Mouse (Mus musculus): ENCODE data around the gene Lat. TPM values are rescaled to one million over a fixed set of nuclear protein-coding genes. Genes with fewer than 3 reads are reported as not detected.

The Lat gene
- polyA plus RNA-seq, 1 experiment from 2014 or later: 1.1 TPM

DNA sequence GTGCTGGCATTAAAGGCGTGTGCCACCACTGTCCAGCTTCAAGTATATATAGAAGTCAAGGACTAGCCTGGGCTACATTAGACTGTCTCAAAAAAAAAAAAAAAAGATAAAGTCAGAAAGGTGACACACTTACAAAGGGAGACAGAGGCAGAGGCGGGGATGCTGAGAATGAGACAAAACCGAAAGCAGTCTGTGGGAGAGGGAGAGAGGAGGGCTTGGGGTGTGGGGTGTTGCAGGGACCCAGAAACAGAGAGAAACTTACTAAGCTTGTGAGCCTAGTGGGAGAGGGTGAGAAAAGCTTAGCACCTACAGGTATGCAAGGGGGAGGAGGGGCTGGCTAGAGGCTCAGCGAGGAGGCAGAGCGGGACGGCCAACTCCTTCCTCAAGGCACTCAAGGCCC is 11.5 kb downstream of the Lat start:
- Histone ChIP-seq H3K36me3 (ENCODE audit: control insufficient read depth, insufficient read depth, low read length) (no peaks in the 10 kb centered on the region), H3K4me1 (replicated peaks; ENCODE audit: control insufficient read depth, insufficient read depth, low read length) (no peaks in the 10 kb centered on the region), H3K4me3 (ENCODE audit: low read depth, low read length) (no peak overlapping the region), H3K27me3 (replicated peaks; ENCODE audit: control insufficient read depth, insufficient read depth, low read length) (no peaks in the 10 kb centered on the region), H3K9me3 (ENCODE audit: control insufficient read depth, low read length) (no peaks in the 10 kb centered on the region), H3K27ac (ENCODE audit: low read depth) (no peak overlapping the region), H3K9ac (ENCODE audit: low read length) (no peak overlapping the region), H3K4me2 (ENCODE audit: low read length) (no peak overlapping the region)
- 80% methylated on average over 6 of the region's 6 CpGs for WGBS
- ATAC-seq (replicated peaks; ENCODE audit: low FRiP score, low TSS enrichment, low read depth) (no peak), DNase-seq (ENCODE audit: low spot score) (no peak)

- no peak for ATAC-seq (replicated peaks; ENCODE audit: low FRiP score, low TSS enrichment, low read depth)
- H3K4me1 ChIP-seq (replicated peaks; ENCODE audit: control insufficient read depth, insufficient read depth, low read length): no peaks in the 10 kb centered on the region
- 49% methylated on average over 7 of the region's 7 CpGs for WGBS
- no peaks in the 10 kb centered on the region for H3K9me3 ChIP-seq (ENCODE audit: control insufficient read depth, low read length)
- no peaks in the 10 kb centered on the region for H3K27me3 ChIP-seq (replicated peaks; ENCODE audit: control insufficient read depth, insufficient read depth, low read length)
- no peak overlapping the region for H3K9ac ChIP-seq (ENCODE audit: low read length)
- no peaks in the 10 kb centered on the region for H3K36me3 ChIP-seq (ENCODE audit: control insufficient read depth, insufficient read depth, low read length)
- DNase-seq (ENCODE audit: low spot score): no peak
- H3K4me3 ChIP-seq (ENCODE audit: low read depth, low read length): no peak overlapping the region
- H3K27ac ChIP-seq (ENCODE audit: low read depth): no peak overlapping the region
- no peak overlapping the region for H3K4me2 ChIP-seq (ENCODE audit: low read length)
Observed at GRCm38 (mm10) chr7:126356793-126357591, 12.4 kb downstream of the Lat start.

DNA sequence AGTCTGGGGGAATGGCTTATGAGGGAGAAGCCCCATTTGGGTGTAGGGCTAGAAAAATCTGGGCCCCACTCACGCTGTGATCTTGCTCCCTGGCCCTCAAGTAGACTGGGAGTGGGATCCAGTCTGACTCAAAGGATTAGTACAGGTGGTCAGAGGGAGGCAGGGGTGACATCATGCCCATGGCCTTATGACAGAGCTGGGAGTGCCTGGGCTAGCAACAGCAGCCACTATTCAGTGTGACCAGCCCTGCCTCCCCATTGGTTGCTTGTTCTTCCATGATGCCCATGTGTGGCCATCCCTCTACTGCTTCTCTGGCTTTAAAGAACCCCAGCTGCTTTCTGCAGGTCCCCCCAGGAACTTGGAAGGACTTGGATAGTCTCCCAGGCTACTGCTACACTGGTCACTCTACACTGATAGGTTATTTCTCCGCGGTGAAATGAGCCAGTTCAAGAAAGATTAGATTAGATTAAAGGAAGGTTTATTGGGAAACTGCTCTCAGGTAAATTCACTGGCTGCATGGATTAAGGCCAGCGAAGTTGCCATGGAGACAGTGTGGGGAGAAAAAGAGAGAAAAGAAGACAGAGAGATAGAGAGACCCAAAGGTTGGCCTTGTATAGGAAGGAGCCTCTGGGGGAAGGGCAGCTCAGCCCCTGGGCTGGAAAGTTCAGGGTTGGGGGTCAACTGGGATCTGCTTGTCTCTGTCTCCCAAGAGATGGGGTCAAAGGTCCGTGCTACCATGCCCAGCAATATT is 13.3 kb downstream of the Lat start:
- Histone ChIP-seq H3K9ac (ENCODE audit: low read length) (no peak overlapping the region), H3K4me2 (ENCODE audit: low read length) (no peak overlapping the region), H3K4me1 (replicated peaks; ENCODE audit: control insufficient read depth, insufficient read depth, low read length) (no peaks in the 10 kb centered on the region), H3K4me3 (ENCODE audit: low read depth, low read length) (no peak overlapping the region), H3K27ac (ENCODE audit: low read depth) (no peak overlapping the region), H3K9me3 (ENCODE audit: control insufficient read depth, low read length) (no peaks in the 10 kb centered on the region), H3K36me3 (ENCODE audit: control insufficient read depth, insufficient read depth, low read length) (no peaks in the 10 kb centered on the region), H3K27me3 (replicated peaks; ENCODE audit: control insufficient read depth, insufficient read depth, low read length) (no peaks in the 10 kb centered on the region)
- no peak for ATAC-seq (replicated peaks; ENCODE audit: low FRiP score, low TSS enrichment, low read depth)
- 54% methylated on average over 5 of the region's 5 CpGs for WGBS
- no peak for DNase-seq (ENCODE audit: low spot score)

- Histone ChIP-seq H3K9ac (ENCODE audit: low read length) (no peak overlapping the region), H3K4me2 (ENCODE audit: low read length) (no peak overlapping the region), H3K36me3 (ENCODE audit: control insufficient read depth, insufficient read depth, low read length) (no peaks in the 10 kb centered on the region), H3K27me3 (replicated peaks; ENCODE audit: control insufficient read depth, insufficient read depth, low read length) (no peaks in the 10 kb centered on the region), H3K9me3 (ENCODE audit: control insufficient read depth, low read length) (no peaks in the 10 kb centered on the region), H3K27ac (ENCODE audit: low read depth) (no peak overlapping the region), H3K4me1 (replicated peaks; ENCODE audit: control insufficient read depth, insufficient read depth, low read length) (no peaks in the 10 kb centered on the region), H3K4me3 (ENCODE audit: low read depth, low read length) (no peak overlapping the region)
- DNase-seq (ENCODE audit: low spot score) (no peak), ATAC-seq (replicated peaks; ENCODE audit: low FRiP score, low TSS enrichment, low read depth) (no peak)
- 40% methylated on average over 14 of the region's 14 CpGs for WGBS
Observed at GRCm38 (mm10) chr7:126354738-126355614, 14.4 kb downstream of the Lat start.

GRCm38 (mm10) chr7:126353994-126354365 is 15.4 kb downstream of the Lat start:
- Histone ChIP-seq H3K4me3 (ENCODE audit: low read depth, low read length) (no peak overlapping the region), H3K4me2 (ENCODE audit: low read length) (no peak overlapping the region), H3K27me3 (replicated peaks; ENCODE audit: control insufficient read depth, insufficient read depth, low read length) (no peaks in the 10 kb centered on the region), H3K9ac (ENCODE audit: low read length) (no peak overlapping the region), H3K4me1 (replicated peaks; ENCODE audit: control insufficient read depth, insufficient read depth, low read length) (no peaks in the 10 kb centered on the region), H3K36me3 (ENCODE audit: control insufficient read depth, insufficient read depth, low read length) (no peaks in the 10 kb centered on the region), H3K9me3 (ENCODE audit: control insufficient read depth, low read length) (no peaks in the 10 kb centered on the region), H3K27ac (ENCODE audit: low read depth) (no peak overlapping the region)
- 83% methylated on average over 3 of the region's 3 CpGs for WGBS
- no peak for DNase-seq (ENCODE audit: low spot score)
- ATAC-seq (replicated peaks; ENCODE audit: low FRiP score, low TSS enrichment, low read depth): no peak

- Histone ChIP-seq H3K9ac (ENCODE audit: low read length) (no peak overlapping the region), H3K9me3 (ENCODE audit: control insufficient read depth, low read length) (no peaks in the 10 kb centered on the region), H3K4me3 (ENCODE audit: low read depth, low read length) (no peak overlapping the region), H3K4me1 (replicated peaks; ENCODE audit: control insufficient read depth, insufficient read depth, low read length) (no peaks in the 10 kb centered on the region), H3K27ac (ENCODE audit: low read depth) (no peak overlapping the region), H3K27me3 (replicated peaks; ENCODE audit: control insufficient read depth, insufficient read depth, low read length) (no peaks in the 10 kb centered on the region), H3K36me3 (ENCODE audit: control insufficient read depth, insufficient read depth, low read length) (no peaks in the 10 kb centered on the region), H3K4me2 (ENCODE audit: low read length) (no peak overlapping the region)
- WGBS: 67% methylated on average over 11 of the region's 11 CpGs
- no peak for DNase-seq (ENCODE audit: low spot score)
- ATAC-seq (replicated peaks; ENCODE audit: low FRiP score, low TSS enrichment, low read depth): no peak
Observed at GRCm38 (mm10) chr7:126353251-126353993, 15.9 kb downstream of the Lat start.

DNA sequence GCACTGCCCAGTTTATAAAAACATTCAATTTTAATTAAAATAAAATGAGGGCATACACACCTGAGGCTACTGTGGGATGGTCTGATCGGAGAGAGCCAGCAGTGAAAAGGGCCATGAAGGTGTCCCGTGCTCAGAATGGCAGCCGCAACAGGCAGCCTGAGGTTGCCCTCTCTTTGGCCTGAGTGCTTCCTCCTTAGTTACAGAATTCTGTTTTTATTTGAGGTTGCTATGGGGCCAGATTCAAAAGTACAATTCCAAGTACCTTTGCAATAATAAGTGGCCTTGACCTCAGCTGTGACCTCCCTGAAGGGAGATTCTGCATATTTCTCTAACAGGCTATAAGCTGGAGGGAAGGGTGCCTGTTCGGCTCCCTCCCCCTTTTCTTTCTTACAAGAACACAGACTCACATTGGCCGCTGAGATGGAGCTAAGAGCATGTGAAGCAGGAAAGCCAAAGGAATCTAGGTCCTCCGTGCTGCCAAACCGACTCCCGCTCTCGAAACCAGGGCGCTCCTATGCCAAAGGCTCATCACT is 17.9 kb downstream of the Lat start:
- Histone ChIP-seq H3K4me3 (ENCODE audit: low read depth, low read length) (no peak overlapping the region), H3K27me3 (replicated peaks; ENCODE audit: control insufficient read depth, insufficient read depth, low read length) (no peaks in the 10 kb centered on the region), H3K36me3 (ENCODE audit: control insufficient read depth, insufficient read depth, low read length) (no peaks in the 10 kb centered on the region), H3K9ac (ENCODE audit: low read length) (no peak overlapping the region), H3K4me1 (replicated peaks; ENCODE audit: control insufficient read depth, insufficient read depth, low read length) (no peaks in the 10 kb centered on the region), H3K9me3 (ENCODE audit: control insufficient read depth, low read length) (no peaks in the 10 kb centered on the region), H3K27ac (ENCODE audit: low read depth) (no peak overlapping the region), H3K4me2 (ENCODE audit: low read length) (peak overlapping the region; percentile 29; the same call in 1 of the 2 replicates)
- ATAC-seq (replicated peaks; ENCODE audit: low FRiP score, low TSS enrichment, low read depth) (no peak), DNase-seq (ENCODE audit: low spot score) (no peak)
- 54% methylated on average over 10 of the region's 10 CpGs for WGBS
